Mouse (Mus musculus) stomach, postnatal 0 days (tissue): ENCODE results near the gene Mlx. TPM values are rescaled to one million over a fixed set of nuclear protein-coding genes. Genes with fewer than 3 reads are reported as not detected.

Source experiments
- ATAC-seq: fragments of 200-750 bp; cut with Nextera tagmentation; 2 replicates; pipeline ENCODE4 v1.8.0; 2017; ENCODE audit not compliant: low FRiP score, low TSS enrichment
- DNase-seq: peaks from one replicate; pipeline ENCODE4 v3.0.0-alpha.2; 2016; ENCODE audit warnings: low spot score
- H3K27ac ChIP-seq: fragments of 300-500 bp; sonication (generic); replicated peaks from 2 replicates; pipeline ENCODE4 v1.5.1; 2014; ENCODE audit warnings: mild to moderate bottlenecking, control low read depth
- H3K27me3 ChIP-seq: fragments of 300-500 bp; sonication (generic); 2 replicates; pipeline ENCODE4 v1.6.1; 2014; ENCODE audit warnings: low read length; ENCODE audit not compliant: control insufficient read depth, insufficient read depth
- H3K36me3 ChIP-seq: fragments of 300-500 bp; sonication (generic); 2 replicates; pipeline ENCODE4 v1.6.1; 2014; ENCODE audit warnings: low read length, mixed read lengths; ENCODE audit not compliant: control insufficient read depth, insufficient read depth
- H3K4me1 ChIP-seq: fragments of 300-500 bp; sonication (generic); replicated peaks from 2 replicates; pipeline ENCODE4 v1.6.1; 2014; ENCODE audit warnings: antibody characterized with exemption; ENCODE audit not compliant: control insufficient read depth, insufficient read depth
- H3K4me2 ChIP-seq: fragments of 300-500 bp; sonication (generic); replicated peaks from 2 replicates; pipeline ENCODE4 v1.6.1; 2014; ENCODE audit warnings: low read depth, mild to moderate bottlenecking, control low read depth, moderate library complexity
- H3K4me3 ChIP-seq: fragments of 300-500 bp; sonication (generic); 2 replicates; pipeline ENCODE4 v1.5.1; 2014; ENCODE audit warnings: low read depth, low read length, control low read depth
- H3K9ac ChIP-seq: fragments of 300-500 bp; sonication (generic); 2 replicates; pipeline ENCODE4 v1.6.1; 2014; ENCODE audit warnings: mild to moderate bottlenecking, low read length, control low read depth, mixed read lengths
- H3K9me3 ChIP-seq: fragments of 300-500 bp; sonication (generic); 2 replicates; pipeline ENCODE4 v1.6.1; 2016; ENCODE audit warnings: low read length; ENCODE audit not compliant: control insufficient read depth
- CTCF ChIP-seq: IDR thresholded peaks from 2 replicates; pipeline ENCODE4 v1.5.1; 2016; ENCODE audit warnings: antibody characterized with exemption, low read depth, mild to moderate bottlenecking, moderate library complexity
- EP300 ChIP-seq: optimal IDR thresholded peaks from 2 replicates; pipeline ENCODE3; 2016; ENCODE audit warnings: antibody characterized with exemption
- WGBS: fragments of 180-500 bp; shearing (Covaris S2); extraction: QIAGEN DNeasy Blood & Tissue Kit; methylation state at CpG from one replicate; pipeline ENCODE4 v1.1.7; 2014; 5-methylcytosine and 5-hydroxymethylcytosine counted together
- polyA plus RNA-seq: library from polyadenylated mRNA; unstranded; fragments of >200 nt; fragmentation: Nextera tagmentation; extraction: Ambion mirVana; gene quantifications from 2 replicates; pipeline ENCODE4 v1.2.1, GENCODE M21; 2015

The Mlx gene
- polyA plus RNA-seq, 1 experiment from 2014 or later = 42.3 TPM

GRCm38 (mm10) chr11:101069391-101070188, 17.5 kb upstream of the Mlx start, which contains the start of gene Naglu:
Gene Naglu, plus strand, starts transcription at chr11:101070012.
- Histone ChIP-seq H3K36me3 (no peaks in the 10 kb centered on the region; the same call in 1 of the 2 replicates), H3K4me2 (peak within 1 kb of the TSS; percentile 99), H3K9me3 (no peaks in the 10 kb centered on the region), H3K27me3 (no peaks in the 10 kb centered on the region), H3K4me1 (peaks cover 1% of the 10 kb centered on the region; the same call in 1 of the 2 replicates), H3K4me3 (peak within 1 kb of the TSS; percentile 73), H3K9ac (peak within 1 kb of the TSS; percentile 75), H3K27ac (peak within 1 kb of the TSS; percentile 61)
- TF ChIP-seq EP300 (no peak), CTCF (no peak; the same call in 1 of the 2 replicates)
- ATAC-seq = peak; percentile 85
- WGBS = 3% methylated on average over 35 of the region's 35 CpGs
- DNase-seq = peak; percentile 96

- no peaks in the 10 kb centered on the region for H3K9me3 ChIP-seq
- peak overlapping the region; percentile 75 for H3K9ac ChIP-seq
- TF ChIP-seq CTCF (no peak), EP300 (no peak)
- ATAC-seq = peak; percentile 65
- no peaks in the 10 kb centered on the region; the same call in 1 of the 2 replicates for H3K36me3 ChIP-seq
- no peak for DNase-seq
- 1% methylated on average over 36 of the region's 36 CpGs for WGBS
- H3K27ac ChIP-seq = peak overlapping the region; percentile 61
- H3K4me3 ChIP-seq = peak overlapping the region; percentile 73
- H3K4me1 ChIP-seq = no peaks in the 10 kb centered on the region; the same call in 1 of the 2 replicates
- H3K4me2 ChIP-seq = peak overlapping the region; percentile 99
- no peaks in the 10 kb centered on the region for H3K27me3 ChIP-seq
These were observed 16.9 kb upstream of the Mlx start for GRCm38 (mm10) chr11:101070189-101070527.

GRCm38 (mm10) chr11:101070987-101071386, 16.1 kb upstream of the Mlx start:
- ATAC-seq (no peak), DNase-seq (no peak)
- 76% methylated on average over 6 of the region's 6 CpGs for WGBS
- Histone ChIP-seq H3K4me3 (no peak overlapping the region), H3K27me3 (no peaks in the 10 kb centered on the region), H3K27ac (no peak overlapping the region), H3K4me2 (no peak overlapping the region), H3K36me3 (no peaks in the 10 kb centered on the region; the same call in 1 of the 2 replicates), H3K9ac (no peak overlapping the region; the same call in 1 of the 2 replicates), H3K9me3 (no peaks in the 10 kb centered on the region), H3K4me1 (no peaks in the 10 kb centered on the region; the same call in 1 of the 2 replicates)
- no peak for TF ChIP-seq CTCF
- no peak for TF ChIP-seq EP300

GRCm38 (mm10) chr11:101071810-101072428, 15.2 kb upstream of the Mlx start:
- no peaks in the 10 kb centered on the region; the same call in 1 of the 2 replicates for H3K36me3 ChIP-seq
- no peak for TF ChIP-seq EP300
- TF ChIP-seq CTCF = no peak
- DNase-seq (no peak), ATAC-seq (no peak)
- WGBS = 70% methylated on average over 14 of the region's 14 CpGs
- H3K27ac ChIP-seq = no peak overlapping the region
- no peaks in the 10 kb centered on the region for H3K9me3 ChIP-seq
- no peaks in the 10 kb centered on the region; the same call in 1 of the 2 replicates for H3K4me1 ChIP-seq
- no peak overlapping the region for H3K4me2 ChIP-seq
- no peak overlapping the region for H3K4me3 ChIP-seq
- H3K9ac ChIP-seq = no peak overlapping the region
- H3K27me3 ChIP-seq = no peaks in the 10 kb centered on the region

GRCm38 (mm10) chr11:101078121-101078520, 9.0 kb upstream of the Mlx start, which contains the start of gene Hsd17b1:
Gene Hsd17b1, plus strand, starts transcription at chr11:101078411.
- WGBS = 74% methylated on average over 9 of the region's 9 CpGs
- Histone ChIP-seq H3K4me3 (no peak within 1 kb of the TSS), H3K36me3 (no peaks in the 10 kb centered on the region), H3K27ac (no peak within 1 kb of the TSS), H3K9ac (no peak within 1 kb of the TSS), H3K4me1 (no peaks in the 10 kb centered on the region; the same call in 1 of the 2 replicates), H3K4me2 (no peak within 1 kb of the TSS), H3K9me3 (no peaks in the 10 kb centered on the region), H3K27me3 (peaks cover 9% of the 10 kb centered on the region; the same call in 1 of the 2 replicates)
- DNase-seq (no peak), ATAC-seq (no peak)
- TF ChIP-seq CTCF (no peak), EP300 (no peak)

- Histone ChIP-seq H3K4me1 (no peaks in the 10 kb centered on the region; the same call in 1 of the 2 replicates), H3K27me3 (peaks cover 9% of the 10 kb centered on the region; the same call in 1 of the 2 replicates), H3K9ac (no peak overlapping the region), H3K4me2 (peak overlapping the region; percentile 32; the same call in 1 of the 2 replicates), H3K4me3 (no peak overlapping the region), H3K27ac (no peak overlapping the region), H3K36me3 (no peaks in the 10 kb centered on the region), H3K9me3 (no peaks in the 10 kb centered on the region)
- ATAC-seq (no peak), DNase-seq (peak; percentile 17)
- TF ChIP-seq EP300 = no peak
- TF ChIP-seq CTCF = no peak
- WGBS = 11% methylated on average over 27 of the region's 27 CpGs
These were observed 7.3 kb upstream of the Mlx start for GRCm38 (mm10) chr11:101079746-101080145.
